Mouse (Mus musculus) midbrain, embryonic 13.5 days (tissue): ENCODE measurements around the gene Psmb5. TPM values are rescaled to one million over a fixed set of nuclear protein-coding genes. Genes with fewer than 3 reads are reported as not detected.
A peak's percentile ranks its signal among the peaks of the same experiment; 100 is the strongest.

Experiments
- ATAC-seq: fragments of 200-750 bp; cut with Nextera tagmentation; 2 replicates; pipeline ENCODE4 v1.8.0; 2017; ENCODE audit warnings: mild to moderate bottlenecking, moderate TSS enrichment, moderate library complexity
- H3K27ac ChIP-seq: fragments of 300-500 bp; sonication (generic); 2 replicates; pipeline ENCODE4 v1.5.1; 2015; ENCODE audit warnings: inconsistent platforms, mild to moderate bottlenecking, moderate library complexity
- H3K27me3 ChIP-seq: fragments of 300-500 bp; sonication (generic); 2 replicates; pipeline ENCODE4 v1.6.1; 2015; ENCODE audit warnings: mild to moderate bottlenecking, inconsistent platforms
- H3K36me3 ChIP-seq: fragments of 300-500 bp; sonication (generic); 2 replicates; pipeline ENCODE4 v1.6.1; 2015; ENCODE audit warnings: mild to moderate bottlenecking, inconsistent platforms
- H3K4me1 ChIP-seq: fragments of 300-500 bp; sonication (generic); replicated peaks from 2 replicates; pipeline ENCODE4 v1.6.1; 2015; ENCODE audit warnings: inconsistent platforms
- H3K4me2 ChIP-seq: fragments of 300-500 bp; sonication (generic); replicated peaks from 2 replicates; pipeline ENCODE4 v1.6.1; 2015; ENCODE audit warnings: moderate library complexity, mild to moderate bottlenecking, inconsistent platforms
- H3K4me3 ChIP-seq: fragments of 300-500 bp; sonication (generic); replicated peaks from 2 replicates; pipeline ENCODE4 v1.5.1; 2015; ENCODE audit warnings: mild to moderate bottlenecking, inconsistent platforms
- H3K9ac ChIP-seq: fragments of 300-500 bp; sonication (generic); replicated peaks from 2 replicates; pipeline ENCODE4 v1.6.1; 2015; ENCODE audit warnings: mild to moderate bottlenecking, inconsistent platforms
- H3K9me3 ChIP-seq: fragments of 300-500 bp; sonication (generic); 2 replicates; pipeline ENCODE4 v1.6.1; 2016; ENCODE audit warnings: mild to moderate bottlenecking, inconsistent platforms
- WGBS: fragments of 180-500 bp; shearing (Covaris S2); methylation state at CpG from one replicate; pipeline ENCODE4 v1.1.7; 2015; 5-methylcytosine and 5-hydroxymethylcytosine counted together
- polyA plus RNA-seq: library from polyadenylated mRNA; unstranded; fragments of >200 nt; fragmentation: Nextera tagmentation; extraction: Ambion mirVana; gene quantifications from 2 replicates; pipeline ENCODE4 v1.2.1, GENCODE M21; 2015

Gene Psmb5
- polyA plus RNA-seq, 1 experiment from 2014 or later = 468 TPM

GRCm38 (mm10) chr14:54579638-54580037, 38.2 kb downstream of the Psmb5 start:
- 88% methylated on average over 7 of the region's 7 CpGs for WGBS
- Histone ChIP-seq H3K27me3 (peaks cover 18% of the 10 kb centered on the region), H3K36me3 (peaks cover 15% of the 10 kb centered on the region), H3K4me3 (no peak overlapping the region), H3K9me3 (no peaks in the 10 kb centered on the region), H3K9ac (no peak overlapping the region), H3K4me2 (no peak overlapping the region), H3K4me1 (peaks cover 38% of the 10 kb centered on the region), H3K27ac (no peak overlapping the region)
- ATAC-seq = no peak

DNA sequence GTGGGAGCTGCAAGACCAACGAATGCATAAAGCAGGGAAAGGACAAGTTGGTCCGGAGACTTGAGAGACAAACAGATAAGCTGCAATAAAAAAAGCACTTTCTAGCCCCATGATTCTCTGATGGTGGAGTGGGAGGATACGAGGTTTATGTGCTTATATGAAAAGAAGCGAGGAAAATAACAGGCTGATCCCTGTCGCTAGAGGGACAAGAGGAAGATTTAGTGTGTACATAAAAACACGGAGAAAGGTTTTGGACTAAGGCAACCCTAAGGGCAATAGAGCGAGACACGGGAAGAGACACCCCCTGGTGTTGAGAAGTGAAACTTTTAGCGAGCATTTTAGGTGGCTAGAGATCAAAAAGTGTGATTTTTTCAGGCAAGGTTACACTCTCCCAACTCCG, 39.8 kb downstream of the Psmb5 start:
- Histone ChIP-seq H3K27me3 (peaks cover 29% of the 10 kb centered on the region), H3K9ac (peak overlapping the region; percentile 72), H3K36me3 (peaks cover 6% of the 10 kb centered on the region), H3K4me1 (peaks cover 54% of the 10 kb centered on the region), H3K4me2 (peak overlapping the region; percentile 82), H3K4me3 (peak overlapping the region; percentile 65), H3K9me3 (no peaks in the 10 kb centered on the region), H3K27ac (peak overlapping the region; percentile 71)
- WGBS = 1% methylated on average over 10 of the region's 10 CpGs
- ATAC-seq = 0 out of 2 replicates have a peak, but pooled peaks have one; percentile 6

- H3K27me3 ChIP-seq = peaks cover 29% of the 10 kb centered on the region
- under 1% methylated on average over 66 of the region's 66 CpGs for WGBS
Measured at GRCm38 (mm10) chr14:54577089-54577982, 40.5 kb downstream of the Psmb5 start, which contains the start of gene Ajuba. Ajuba (minus strand) TSS chr14:54577558.

GRCm38 (mm10) chr14:54576241-54577088, 41.4 kb downstream of the Psmb5 start:
- Histone ChIP-seq H3K27ac (peak overlapping the region; percentile 71), H3K9ac (peak overlapping the region; percentile 72), H3K27me3 (peaks cover 29% of the 10 kb centered on the region), H3K4me3 (peak overlapping the region; percentile 65), H3K36me3 (no peaks in the 10 kb centered on the region), H3K4me2 (peak overlapping the region; percentile 82), H3K4me1 (peaks cover 69% of the 10 kb centered on the region), H3K9me3 (no peaks in the 10 kb centered on the region)
- WGBS = under 1% methylated on average over 84 of the region's 84 CpGs
- ATAC-seq = peak; percentile 3; the same call in 1 of the 2 replicates

More at GRCm38 (mm10) chr14:54577089-54577982, 40.5 kb downstream of the Psmb5 start, which contains the start of gene Ajuba:
- ATAC-seq = peak; percentile 48
- H3K9ac ChIP-seq = peak within 1 kb of the TSS; percentile 72
- peak within 1 kb of the TSS; percentile 65 for H3K4me3 ChIP-seq
- H3K9me3 ChIP-seq = no peaks in the 10 kb centered on the region
- H3K4me1 ChIP-seq = peaks cover 61% of the 10 kb centered on the region
- peak within 1 kb of the TSS; percentile 82 for H3K4me2 ChIP-seq
- no peaks in the 10 kb centered on the region for H3K36me3 ChIP-seq
- H3K27ac ChIP-seq = peak within 1 kb of the TSS; percentile 71

DNA sequence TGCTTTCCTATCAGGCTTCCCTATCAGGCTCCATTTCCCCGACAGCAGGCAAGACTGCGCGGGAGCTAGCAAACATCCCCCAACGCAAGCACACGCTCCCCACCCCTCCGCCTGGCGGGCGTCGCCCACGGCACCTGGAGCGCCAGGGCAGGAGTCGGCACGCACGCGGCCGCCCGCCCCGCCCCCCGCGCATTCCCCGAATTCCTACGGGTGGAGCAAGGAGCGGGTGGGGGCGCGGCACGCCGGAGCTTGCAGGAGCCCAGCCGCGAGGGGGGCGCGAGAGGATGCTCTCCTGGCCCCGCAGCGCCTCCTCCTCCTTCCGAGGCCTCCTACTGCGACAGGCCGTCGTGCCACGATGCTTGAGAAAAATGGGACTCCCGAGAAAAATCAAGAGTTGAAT, 42.2 kb downstream of the Psmb5 start:
- WGBS = 0% methylated on average over 38 of the region's 39 CpGs
- H3K27me3 ChIP-seq = peaks cover 29% of the 10 kb centered on the region
- no peak overlapping the region for H3K27ac ChIP-seq
- H3K9ac ChIP-seq = peak overlapping the region; percentile 72
- ATAC-seq = no peak
- peaks cover 69% of the 10 kb centered on the region for H3K4me1 ChIP-seq
- no peaks in the 10 kb centered on the region for H3K9me3 ChIP-seq
- peak overlapping the region; percentile 65 for H3K4me3 ChIP-seq
- H3K36me3 ChIP-seq = 0 out of 2 replicates have a peak, but pooled peaks cover 3% of the 10 kb centered on the region
- peak overlapping the region; percentile 82 for H3K4me2 ChIP-seq

DNA sequence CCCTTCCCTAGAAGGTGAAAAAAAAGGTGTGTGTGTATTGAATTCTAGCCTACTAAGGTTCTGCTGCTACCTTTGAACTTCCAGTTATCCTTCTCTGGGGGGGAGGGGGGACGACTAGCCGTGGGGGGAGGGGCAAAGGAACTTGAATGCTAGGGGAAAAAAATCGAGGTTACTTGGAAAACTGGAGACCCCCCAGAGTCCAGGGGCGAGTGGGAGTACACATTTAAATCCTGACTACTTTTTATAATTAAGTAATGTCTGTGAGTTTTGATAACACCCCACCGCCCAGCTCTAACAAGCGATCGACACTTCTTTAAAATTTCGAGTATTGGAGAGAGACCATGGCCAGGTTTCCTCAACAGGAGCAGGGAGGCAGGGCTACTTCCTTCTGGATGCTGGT, 42.8 kb downstream of the Psmb5 start:
- H3K4me1 ChIP-seq = peaks cover 72% of the 10 kb centered on the region
- H3K9ac ChIP-seq = peak overlapping the region; percentile 72
- no peak overlapping the region for H3K27ac ChIP-seq
- peak overlapping the region; percentile 65 for H3K4me3 ChIP-seq
- H3K4me2 ChIP-seq = peak overlapping the region; percentile 82
- H3K36me3 ChIP-seq = peaks cover 3% of the 10 kb centered on the region; the same call in 1 of the 2 replicates
- peaks cover 29% of the 10 kb centered on the region for H3K27me3 ChIP-seq
- no peak for ATAC-seq
- no peaks in the 10 kb centered on the region for H3K9me3 ChIP-seq
- WGBS = 2% methylated on average over 8 of the region's 8 CpGs

- Histone ChIP-seq H3K27me3 (peaks cover 29% of the 10 kb centered on the region), H3K4me3 (peak overlapping the region; percentile 65), H3K27ac (no peak overlapping the region), H3K9me3 (no peaks in the 10 kb centered on the region), H3K36me3 (peaks cover 9% of the 10 kb centered on the region), H3K9ac (peak overlapping the region; percentile 30; the same call in 1 of the 2 replicates), H3K4me2 (peak overlapping the region; percentile 82), H3K4me1 (peaks cover 80% of the 10 kb centered on the region)
- WGBS = 5% methylated on average over 4 of the region's 4 CpGs
- ATAC-seq = no peak
Measured at GRCm38 (mm10) chr14:54574253-54574652, 43.6 kb downstream of the Psmb5 start.

GRCm38 (mm10) chr14:54572790-54573736, 44.8 kb downstream of the Psmb5 start:
- H3K36me3 ChIP-seq = peaks cover 16% of the 10 kb centered on the region
- peak; percentile 59 for ATAC-seq
- H3K4me1 ChIP-seq = peaks cover 75% of the 10 kb centered on the region
- peak overlapping the region; percentile 73 for H3K27ac ChIP-seq
- WGBS = 2% methylated on average over 14 of the region's 14 CpGs
- H3K9ac ChIP-seq = peak overlapping the region; percentile 36; the same call in 1 of the 2 replicates
- H3K27me3 ChIP-seq = peaks cover 29% of the 10 kb centered on the region
- H3K9me3 ChIP-seq = no peaks in the 10 kb centered on the region
- peak overlapping the region; percentile 65 for H3K4me3 ChIP-seq
- peak overlapping the region; percentile 82 for H3K4me2 ChIP-seq

GRCm38 (mm10) chr14:54572122-54572521, 45.7 kb downstream of the Psmb5 start:
- peak overlapping the region; percentile 46 for H3K27ac ChIP-seq
- H3K4me1 ChIP-seq = peaks cover 68% of the 10 kb centered on the region
- no peaks in the 10 kb centered on the region for H3K9me3 ChIP-seq
- peak overlapping the region; percentile 82 for H3K4me2 ChIP-seq
- 29% methylated on average over 4 of the region's 4 CpGs for WGBS
- 0 out of 2 replicates have a peak overlapping the region, but pooled peaks have one; percentile 36 for H3K9ac ChIP-seq
- H3K36me3 ChIP-seq = peaks cover 21% of the 10 kb centered on the region
- peaks cover 25% of the 10 kb centered on the region for H3K27me3 ChIP-seq
- H3K4me3 ChIP-seq = no peak overlapping the region
- no peak for ATAC-seq

DNA sequence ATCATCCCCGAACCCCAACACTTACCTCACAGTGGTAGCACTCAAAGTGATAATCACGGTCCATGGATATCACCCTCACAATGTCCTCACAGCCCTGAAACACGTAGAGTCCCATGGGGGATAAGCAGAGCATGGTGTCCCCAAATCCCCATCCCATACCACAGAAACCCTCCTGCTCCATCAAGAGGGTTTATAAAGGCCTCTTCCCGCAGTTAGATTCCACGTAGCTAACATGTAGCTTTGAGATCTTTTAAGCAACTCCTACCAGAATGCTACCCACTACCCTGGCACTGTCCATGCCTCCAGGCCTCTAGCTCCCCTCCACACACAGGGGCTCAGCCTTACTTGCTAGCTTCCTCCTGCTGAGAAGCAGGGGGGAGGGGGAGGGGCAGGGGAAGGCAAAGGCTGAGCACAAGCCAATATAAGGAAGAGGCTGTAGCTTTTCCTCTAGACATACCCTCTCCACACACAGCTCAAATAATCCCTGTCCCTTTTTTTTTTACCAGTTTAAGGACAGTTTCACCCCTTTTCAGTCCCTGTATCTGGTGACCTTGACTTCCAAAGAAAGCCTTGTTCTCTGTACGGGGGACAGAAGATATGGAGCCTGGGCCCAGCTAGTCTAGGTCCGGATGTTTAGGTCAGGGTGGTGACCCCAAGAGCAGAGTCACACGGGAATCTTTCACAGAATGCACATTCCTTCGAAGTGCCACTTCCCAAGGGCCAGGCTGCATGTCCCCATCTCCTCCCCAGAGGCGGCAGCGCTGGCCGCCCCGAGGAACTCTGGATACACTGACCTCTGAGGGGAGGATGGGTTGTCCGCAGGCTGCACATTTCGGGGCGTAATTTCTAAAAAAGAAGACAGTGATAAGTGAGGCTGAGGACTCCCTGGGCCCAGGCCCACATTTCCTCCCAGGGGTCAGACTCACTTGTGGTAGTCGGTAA, 48.1 kb downstream of the Psmb5 start:
- H3K36me3 ChIP-seq = peaks cover 23% of the 10 kb centered on the region
- H3K4me2 ChIP-seq = no peak overlapping the region
- 56% methylated on average over 17 of the region's 17 CpGs for WGBS
- no peak overlapping the region for H3K4me3 ChIP-seq
- H3K4me1 ChIP-seq = peaks cover 44% of the 10 kb centered on the region
- ATAC-seq = no peak
- no peak overlapping the region for H3K9ac ChIP-seq
- H3K27ac ChIP-seq = 0 out of 2 replicates have a peak overlapping the region, but pooled peaks have one; percentile 12
- H3K9me3 ChIP-seq = no peaks in the 10 kb centered on the region
- peaks cover 11% of the 10 kb centered on the region for H3K27me3 ChIP-seq
